Comparison of ENCODE assay signal across 16 mouse cellular contexts in genomic region chr13:118775148-118775547, GRCm38 (mm10).
"Had no signal": no experiment of that assay in that cellular context is flagged by ENCODE, and none has a peak within 500 bp of the region (broad histone marks: within the 10 kb centered on the region; RNA-seq: fewer than 3 reads in every experiment).

No protein-coding gene starts in this region.

- H3K27me3 ChIP-seq: limb, embryonic 13.5 days; stomach, embryonic 15.5 days had no signal

- H3K27ac ChIP-seq: kidney, postnatal 0 days; layer of hippocampus, adult 2 months; limb, embryonic 10.5 days; limb, embryonic 13.5 days; liver, embryonic 14.5 days; macrophage; stomach, embryonic 15.5 days had no signal

- ATAC-seq: liver, postnatal 0 days; lung, postnatal 0 days had no signal

- DNase-seq: kidney, adult 2 months; kidney, postnatal 25 days; layer of hippocampus, adult 9-11 months; liver; liver, postnatal 0 days; lung, embryonic 14.5 days; midbrain, embryonic 14.5 days; thymus, postnatal 25 days had no signal

- H3K4me1 ChIP-seq: stomach, embryonic 15.5 days had no signal

- H3K9ac ChIP-seq: limb, embryonic 13.5 days; liver, embryonic 14.5 days; liver, postnatal 0 days; lung, embryonic 14.5 days; stomach, embryonic 15.5 days had no signal

- H3K36me3 ChIP-seq: limb, embryonic 10.5 days; limb, embryonic 13.5 days; stomach, embryonic 15.5 days had no signal

- H3K4me3 ChIP-seq: layer of hippocampus, adult 2 months; limb, embryonic 10.5 days; limb, embryonic 13.5 days; stomach, embryonic 15.5 days had no signal
